Mouse (Mus musculus) left cerebral cortex, postnatal 4 days (tissue): ENCODE data around the gene Foxe3. TPM values are rescaled to one million over a fixed set of nuclear protein-coding genes. Genes with fewer than 3 reads are reported as not detected.
"Not testable (repeated sequence)": the region's sequence is repeated elsewhere in the genome, so short reads cannot be mapped to it uniquely, and the experiment has no call there.

Experiments used
- DNase-seq: peaks from one replicate; pipeline ENCODE4 v3.0.0-alpha.2; 2022
- intact Hi-C: fragments of 180-260 bp; cut with DNase I; formaldehyde crosslinking; loops from one replicate; pipeline ENCODE4 v1.15.1; 2025
- total RNA-seq, 2 experiments: library from RNA; stranded (reverse); gene quantifications; 2 replicates each; pipeline ENCODE4 v1.2.3; 2021

The Foxe3 gene
- not detected for total RNA-seq

GRCm38 (mm10) chr4:114925917-114926312 is at the start of gene Foxe3:
Foxe3 (minus strand) TSS chr4:114926013.
- DNase-seq: no peak
- intact Hi-C loops: no loop called here

GRCm38 (mm10) chr4:114973229-114973740 is 47.5 kb upstream of the Foxe3 start:
- intact Hi-C loops: no loop called here
- no peak for DNase-seq

- DNase-seq: no peak
- intact Hi-C loops: no loop called here
Measured at GRCm38 (mm10) chr4:114970736-114971135, 44.9 kb upstream of the Foxe3 start.

GRCm38 (mm10) chr4:114960881-114961280 is 35.1 kb upstream of the Foxe3 start:
- DNase-seq, intact Hi-C loops: not testable (repeated sequence)

- intact Hi-C loops: no loop called here
- no peak for DNase-seq
Measured at GRCm38 (mm10) chr4:114959533-114959932, 33.7 kb upstream of the Foxe3 start.

- intact Hi-C loops: no loop called here
- no peak for DNase-seq
Measured at GRCm38 (mm10) chr4:114958786-114959185, 33.0 kb upstream of the Foxe3 start.

- intact Hi-C loops: no loop called here
- no peak for DNase-seq
Measured at GRCm38 (mm10) chr4:114958231-114958630, 32.4 kb upstream of the Foxe3 start.

- intact Hi-C loops: no loop called here
- DNase-seq: peak; percentile 11
Measured at GRCm38 (mm10) chr4:114957403-114957802, 31.6 kb upstream of the Foxe3 start.

- no peak for DNase-seq
- intact Hi-C loops: no loop called here
Measured at GRCm38 (mm10) chr4:114953172-114953571, 27.4 kb upstream of the Foxe3 start.

GRCm38 (mm10) chr4:114947852-114948481 is 22.2 kb upstream of the Foxe3 start:
- DNase-seq: no peak
- intact Hi-C loops: loop anchor here (2.0 to 10.0 kb wide), 2 partner anchors 303 to 647 kb away; no protein-coding TSS in a partner anchor

- DNase-seq: peak; percentile 75
- intact Hi-C loops: loop anchor here (2.0 to 10.0 kb wide), 2 partner anchors 303 to 647 kb away; no protein-coding TSS in a partner anchor
Measured at GRCm38 (mm10) chr4:114947395-114947794, 21.6 kb upstream of the Foxe3 start.

- intact Hi-C loops: loop anchor here (2.0 to 10.0 kb wide), 2 partner anchors 302 to 646 kb away; no protein-coding TSS in a partner anchor
- no peak for DNase-seq
Measured at GRCm38 (mm10) chr4:114946416-114946815, 20.6 kb upstream of the Foxe3 start.

- intact Hi-C loops: loop anchor here (10.0 kb wide), 1 partner anchor 300 kb away; no protein-coding TSS in a partner anchor
Measured at GRCm38 (mm10) chr4:114945021-114945420, 19.2 kb upstream of the Foxe3 start.

GRCm38 (mm10) chr4:114942583-114942982 is 16.8 kb upstream of the Foxe3 start:
- intact Hi-C loops: loop anchor here (10.0 kb wide), 1 partner anchor 298 kb away; no protein-coding TSS in a partner anchor
- no peak for DNase-seq

More at GRCm38 (mm10) chr4:114945021-114945420, 19.2 kb upstream of the Foxe3 start:
- DNase-seq: peak; percentile 48

- intact Hi-C loops: loop anchor here (10.0 kb wide), 1 partner anchor 297 kb away; no protein-coding TSS in a partner anchor
- DNase-seq: no peak
Measured at GRCm38 (mm10) chr4:114942112-114942511, 16.3 kb upstream of the Foxe3 start.

GRCm38 (mm10) chr4:114941311-114941710 is 15.5 kb upstream of the Foxe3 start:
- DNase-seq: no peak
- intact Hi-C loops: loop anchor here (10.0 kb wide), 1 partner anchor 297 kb away; no protein-coding TSS in a partner anchor

- intact Hi-C loops: no loop called here
- no peak for DNase-seq
Measured at GRCm38 (mm10) chr4:114938248-114938647, 12.4 kb upstream of the Foxe3 start.

- intact Hi-C loops: no loop called here
- no peak for DNase-seq
Measured at GRCm38 (mm10) chr4:114937459-114938047, 11.7 kb upstream of the Foxe3 start.

GRCm38 (mm10) chr4:114934188-114934587 is 8.4 kb upstream of the Foxe3 start:
- intact Hi-C loops: no loop called here
- DNase-seq: no peak

- intact Hi-C loops: no loop called here
- DNase-seq: no peak
Measured at GRCm38 (mm10) chr4:114932747-114933146, 6.9 kb upstream of the Foxe3 start.

GRCm38 (mm10) chr4:114929155-114929554 is 3.3 kb upstream of the Foxe3 start:
- intact Hi-C loops: no loop called here
- DNase-seq: no peak
